Mouse (Mus musculus) neutrophil, adult 5-6 weeks (primary cell): ENCODE data around the gene Me3. TPM values are rescaled to one million over a fixed set of nuclear protein-coding genes. Genes with fewer than 3 reads are reported as not detected.
"Not testable (repeated sequence)": the region's sequence is repeated elsewhere in the genome, so short reads cannot be mapped to it uniquely, and the experiment has no call there.

ENCODE experiments used
- ATAC-seq: fragments of 151-379, 151-347 bp; 2 replicates; pipeline ENCODE4 v1.8.0; 2017; ENCODE audit warnings: mild to moderate bottlenecking, moderate TSS enrichment; ENCODE audit not compliant: insufficient number of reproducible peaks, poor library complexity, low FRiP score, severe bottlenecking; ENCODE audit errors: extremely low read depth
- total RNA-seq: library from RNA; stranded (forward); fragments of 200-1000 nt; gene quantifications from 2 replicates; pipeline ENCODE4 v1.2.3, GENCODE M21; 2017

Gene Me3
- total RNA-seq, 1 experiment from 2014 or later, result not detected

GRCm38 (mm10) chr7:89716226-89716625, 84.0 kb downstream of the Me3 start:
- no peak for ATAC-seq

GRCm38 (mm10) chr7:89717521-89717920, 85.3 kb downstream of the Me3 start:
- no peak for ATAC-seq

- ATAC-seq, result no peak
Observed at GRCm38 (mm10) chr7:89718264-89718663, 86.1 kb downstream of the Me3 start.

- ATAC-seq, result no peak
Observed at GRCm38 (mm10) chr7:89720256-89720655, 88.1 kb downstream of the Me3 start.

- ATAC-seq, result no peak
Observed at GRCm38 (mm10) chr7:89726712-89727111, 94.5 kb downstream of the Me3 start.

- ATAC-seq, result no peak
Observed at GRCm38 (mm10) chr7:89727615-89728014, 95.4 kb downstream of the Me3 start.

GRCm38 (mm10) chr7:89728393-89728792, 96.2 kb downstream of the Me3 start:
- ATAC-seq, result no peak

GRCm38 (mm10) chr7:89730514-89730913, 98.3 kb downstream of the Me3 start:
- no peak for ATAC-seq

- not testable (repeated sequence) for ATAC-seq
Observed at GRCm38 (mm10) chr7:89731115-89731514, 98.9 kb downstream of the Me3 start.

- no peak for ATAC-seq
Observed at GRCm38 (mm10) chr7:89748415-89748814, 116.2 kb downstream of the Me3 start.

GRCm38 (mm10) chr7:89749183-89749582, 117.0 kb downstream of the Me3 start:
- ATAC-seq, result no peak

- no peak for ATAC-seq
Observed at GRCm38 (mm10) chr7:89766678-89767508, 134.7 kb downstream of the Me3 start.

GRCm38 (mm10) chr7:89769106-89769896, 137.1 kb downstream of the Me3 start:
- no peak for ATAC-seq

- no peak for ATAC-seq
Observed at GRCm38 (mm10) chr7:89770021-89770420, 137.8 kb downstream of the Me3 start.

GRCm38 (mm10) chr7:89772906-89773305, 140.7 kb downstream of the Me3 start:
- ATAC-seq, result no peak

GRCm38 (mm10) chr7:89773352-89773921, 141.2 kb downstream of the Me3 start:
- ATAC-seq, result no peak

- ATAC-seq, result no peak
Observed at GRCm38 (mm10) chr7:89773926-89774325, 141.7 kb downstream of the Me3 start.

- no peak for ATAC-seq
Observed at GRCm38 (mm10) chr7:89775848-89776247, 143.7 kb downstream of the Me3 start.

GRCm38 (mm10) chr7:89781391-89781790, 149.2 kb downstream of the Me3 start:
- no peak for ATAC-seq

GRCm38 (mm10) chr7:89787735-89788134, 155.5 kb downstream of the Me3 start:
- ATAC-seq, result no peak
